Mouse (Mus musculus) myocyte (in vitro differentiated cells): ENCODE results near the gene Atp5h. TPM values are rescaled to one million over a fixed set of nuclear protein-coding genes. Genes with fewer than 3 reads are reported as not detected.

Experiments
- H3K27me3 ChIP-seq: one replicate; pipeline ENCODE4 v1.6.1; 2011; ENCODE audit not compliant: control insufficient read depth, insufficient read depth, insufficient read length
- H3K36me3 ChIP-seq: one replicate; pipeline ENCODE4 v1.6.1; 2011; ENCODE audit not compliant: control insufficient read depth, insufficient read depth
- H3K4me2 ChIP-seq: one replicate; pipeline ENCODE4 v1.6.1; 2011; ENCODE audit warnings: low read depth, control low read depth
- H3K4me3 ChIP-seq: one replicate; pipeline ENCODE4 v1.5.1; 2011; ENCODE audit warnings: mild to moderate bottlenecking, control low read depth, moderate library complexity
- H3K79me2 ChIP-seq: one replicate; pipeline ENCODE4 v1.6.1; 2011; ENCODE audit not compliant: control insufficient read depth, insufficient read depth
- H3ac ChIP-seq: one replicate; pipeline ENCODE4 v1.6.1; 2011; ENCODE audit not compliant: control insufficient read depth, insufficient read length
- CEBPB ChIP-seq: IDR thresholded peaks from 2 replicates; pipeline ENCODE4 v1.6.1; 2011; ENCODE audit warnings: mild to moderate bottlenecking, moderate library complexity; ENCODE audit not compliant: poor library complexity, insufficient read depth, severe bottlenecking
- E2F4 ChIP-seq: IDR thresholded peaks from one replicate; pipeline ENCODE4 v1.6.1; 2011; ENCODE audit warnings: mild to moderate bottlenecking, control low read depth, moderate library complexity; ENCODE audit not compliant: insufficient read depth
- MAX ChIP-seq: IDR thresholded peaks from one replicate; pipeline ENCODE4 v1.6.1; 2011; ENCODE audit warnings: low read depth, mild to moderate bottlenecking, control low read depth
- MYOD1 ChIP-seq, 3 experiments: IDR thresholded peaks; one replicate each; pipeline ENCODE4 v1.6.1; 2011; ENCODE audit warnings: control low read depth in 2 of 3, low read depth in 2 of 3, mild to moderate bottlenecking in 2 of 3, moderate library complexity in 1 of 3; ENCODE audit not compliant: insufficient read length in 2 of 3, control insufficient read depth in 1 of 3
- MYOG ChIP-seq, 3 experiments: IDR thresholded peaks; one replicate each; pipeline ENCODE4 v1.6.1; 2011; ENCODE audit warnings: control low read depth in 2 of 3, low read depth in 2 of 3, mild to moderate bottlenecking in 2 of 3; ENCODE audit not compliant: insufficient read length in 2 of 3, control insufficient read depth in 1 of 3, insufficient read depth in 1 of 3
- POLR2A ChIP-seq: IDR thresholded peaks from one replicate; pipeline ENCODE4 v1.6.1; 2011; ENCODE audit warnings: low read depth, mild to moderate bottlenecking, control low read depth, moderate library complexity; ENCODE audit not compliant: insufficient read length
- POLR2AphosphoS2 ChIP-seq: IDR thresholded peaks from one replicate; pipeline ENCODE4 v1.6.1; 2011; ENCODE audit warnings: low read depth, control low read depth; ENCODE audit not compliant: insufficient read length
- REST ChIP-seq: IDR thresholded peaks from one replicate; pipeline ENCODE4 v1.6.1; 2011; ENCODE audit warnings: mild to moderate bottlenecking, control low read depth, moderate library complexity; ENCODE audit not compliant: insufficient read depth, insufficient read length
- SRF ChIP-seq: IDR thresholded peaks from one replicate; pipeline ENCODE4 v1.6.1; 2011; ENCODE audit warnings: low read depth; ENCODE audit not compliant: control insufficient read depth, insufficient read length
- TCF12 ChIP-seq: IDR thresholded peaks from one replicate; pipeline ENCODE4 v1.6.1; 2011; ENCODE audit warnings: mild to moderate bottlenecking, control low read depth; ENCODE audit not compliant: poor library complexity, insufficient read depth, severe bottlenecking
- TCF3 ChIP-seq: IDR thresholded peaks from one replicate; pipeline ENCODE4 v1.6.1; 2011; ENCODE audit warnings: low read depth, control low read depth; ENCODE audit not compliant: insufficient read length
- USF1 ChIP-seq: IDR thresholded peaks from one replicate; pipeline ENCODE4 v1.6.1; 2011; ENCODE audit warnings: low read depth, mild to moderate bottlenecking, control low read depth, moderate library complexity
- polyA plus RNA-seq: library from polyadenylated mRNA; unstranded; fragments of >200 nt; fragmentation: generic; extraction: Trizol; gene quantifications from one replicate; pipeline ENCODE4 v1.2.1, GENCODE M21; 2012; ENCODE audit warnings: missing spikeins

Gene Atp5h
- polyA plus RNA-seq, 1 experiment, result 693 TPM

GRCm38 (mm10) chr11:115439906-115440595, 20.3 kb upstream of the Atp5h start, which contains the start of gene Trim80:
Gene Trim80 (plus strand): TSS chr11:115440545.
- no peak for TF ChIP-seq MYOG (IDR thresholded peaks at IDR 0.05; ENCODE audit: control insufficient read depth in 1 of 3, insufficient read depth in 1 of 3, insufficient read length in 2 of 3, low read depth in 2 of 3)
- TF ChIP-seq REST, result no peak
- no peak for TF ChIP-seq POLR2AphosphoS2
- no peak for TF ChIP-seq E2F4
- TF ChIP-seq POLR2A, result no peak
- no peak for TF ChIP-seq MAX
- Histone ChIP-seq H3K4me2 (no peak within 1 kb of the TSS), H3K36me3 (no peaks in the 10 kb centered on the region), H3ac (no peak within 1 kb of the TSS), H3K27me3 (no peaks in the 10 kb centered on the region), H3K4me3 (no peak within 1 kb of the TSS), H3K79me2 (no peaks in the 10 kb centered on the region)

DNA sequence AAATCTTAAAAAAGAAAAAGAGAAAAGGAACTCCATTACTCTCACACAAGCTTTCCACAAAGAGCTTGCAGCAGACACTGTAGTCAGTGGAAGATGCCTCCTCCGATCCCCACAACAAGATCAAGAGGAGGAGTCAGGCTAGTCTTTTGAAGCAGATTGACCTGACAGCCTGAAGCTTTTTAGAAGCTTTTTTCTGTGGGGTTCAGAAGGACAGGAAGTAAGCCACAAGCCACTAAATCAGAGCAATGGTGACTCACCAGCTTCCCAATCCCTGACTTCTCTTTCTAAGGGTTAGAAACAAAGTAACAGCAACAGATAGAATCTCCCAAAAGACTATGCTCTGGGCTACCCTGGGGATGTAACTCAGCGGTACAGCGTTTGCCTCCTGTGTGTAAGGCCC, 19.6 kb upstream of the Atp5h start:
- no peak for TF ChIP-seq USF1
- no peak for TF ChIP-seq POLR2AphosphoS2
- TF ChIP-seq MYOD1 (IDR thresholded peaks at IDR 0.05; ENCODE audit: control insufficient read depth in 1 of 3, insufficient read length in 2 of 3, low read depth in 2 of 3), result no peak
- TF ChIP-seq E2F4, result no peak
- no peak for TF ChIP-seq CEBPB
- TF ChIP-seq TCF12, result no peak
- no peak for TF ChIP-seq SRF
- TF ChIP-seq REST, result no peak
- no peak for TF ChIP-seq POLR2A
- no peak for TF ChIP-seq TCF3
- Histone ChIP-seq H3K36me3 (no peaks in the 10 kb centered on the region), H3K4me3 (no peak overlapping the region), H3K27me3 (no peaks in the 10 kb centered on the region), H3ac (no peak overlapping the region), H3K79me2 (no peaks in the 10 kb centered on the region), H3K4me2 (no peak overlapping the region)

DNA sequence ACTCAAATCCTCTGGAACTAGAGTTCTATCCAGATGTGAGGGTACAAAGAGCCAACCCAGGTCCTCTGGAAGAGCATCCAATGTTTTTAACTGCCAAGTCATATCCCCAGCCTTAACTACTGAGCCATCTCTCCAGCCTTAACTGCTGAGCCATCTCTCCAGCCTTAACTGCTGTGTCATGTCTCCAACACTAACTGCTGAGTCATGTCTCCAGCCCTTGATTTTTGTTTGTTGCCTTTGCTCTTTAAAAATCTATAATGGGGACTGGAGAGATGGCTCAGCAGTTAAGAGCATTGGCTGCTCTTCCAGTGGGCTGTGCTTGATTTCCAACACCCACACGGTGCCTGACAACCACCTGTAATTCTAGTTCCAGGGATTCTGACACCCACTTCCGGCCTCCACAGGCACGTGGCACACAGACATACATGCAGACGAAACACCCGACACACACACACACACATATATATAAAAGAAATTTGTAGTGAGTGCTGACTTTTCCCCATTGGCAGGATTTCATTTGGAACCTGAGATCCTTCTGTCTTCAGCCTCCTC, 17.9 kb upstream of the Atp5h start:
- H3K36me3 ChIP-seq, result no peaks in the 10 kb centered on the region
- no peaks in the 10 kb centered on the region for H3K27me3 ChIP-seq
- no peak overlapping the region for H3K4me3 ChIP-seq
- no peak for TF ChIP-seq SRF
- TF ChIP-seq USF1, result no peak
- TF ChIP-seq REST, result no peak
- no peak for TF ChIP-seq MAX
- TF ChIP-seq E2F4, result no peak
- TF ChIP-seq TCF12, result no peak
- TF ChIP-seq MYOG (IDR thresholded peaks at IDR 0.05; ENCODE audit: control insufficient read depth in 1 of 3, insufficient read depth in 1 of 3, insufficient read length in 2 of 3, low read depth in 2 of 3), result no peak
- TF ChIP-seq POLR2AphosphoS2, result no peak
- no peak for TF ChIP-seq TCF3
- TF ChIP-seq MYOD1 (IDR thresholded peaks at IDR 0.05; ENCODE audit: control insufficient read depth in 1 of 3, insufficient read length in 2 of 3, low read depth in 2 of 3), result no peak
- TF ChIP-seq CEBPB, result no peak
- no peak overlapping the region for H3ac ChIP-seq
- no peaks in the 10 kb centered on the region for H3K79me2 ChIP-seq
- H3K4me2 ChIP-seq, result no peak overlapping the region

DNA sequence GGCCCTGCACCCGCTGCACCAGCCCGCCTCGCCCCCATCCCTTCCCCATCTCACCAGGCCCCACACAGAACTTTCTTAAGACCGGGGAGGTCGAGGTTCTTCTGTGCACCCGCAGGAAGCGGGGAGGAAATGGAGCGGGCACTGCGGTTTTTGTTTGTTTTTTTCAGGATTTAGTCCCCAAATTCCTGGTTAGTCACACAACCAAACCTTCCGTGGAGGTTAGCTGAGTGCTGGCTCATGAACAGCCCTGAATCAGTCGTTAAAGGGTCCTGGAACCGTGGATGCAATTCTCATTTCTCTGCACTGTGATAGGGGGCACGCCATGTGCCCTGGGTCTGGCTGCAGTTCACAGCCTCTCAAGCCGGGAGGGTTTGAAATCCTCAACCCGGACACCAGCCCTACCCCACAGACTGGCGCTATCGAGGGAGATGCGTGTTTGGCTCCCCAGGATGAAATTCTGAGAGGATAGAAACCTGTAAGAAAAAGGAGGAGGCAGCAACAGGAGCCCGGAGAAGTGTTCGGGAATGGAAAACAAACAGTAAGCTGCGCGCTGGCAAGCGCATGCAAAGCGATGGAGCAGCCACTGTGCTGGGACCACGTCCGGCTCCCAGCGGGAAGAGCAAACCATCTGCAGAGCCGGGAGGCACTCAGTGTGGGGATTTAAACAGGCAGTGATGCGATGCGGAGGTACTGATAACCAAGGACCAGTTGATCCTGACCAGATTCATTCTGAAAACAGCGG, 16.0 kb upstream of the Atp5h start:
- Histone ChIP-seq H3K36me3 (peaks cover 4% of the 10 kb centered on the region), H3K4me3 (no peak overlapping the region), H3K79me2 (no peaks in the 10 kb centered on the region), H3ac (no peak overlapping the region), H3K27me3 (no peaks in the 10 kb centered on the region), H3K4me2 (no peak overlapping the region)
- TF ChIP-seq REST (no peak), MYOG (IDR thresholded peaks at IDR 0.05; ENCODE audit: control insufficient read depth in 1 of 3, insufficient read depth in 1 of 3, insufficient read length in 2 of 3, low read depth in 2 of 3) (no peak), CEBPB (no peak), E2F4 (no peak), POLR2A (no peak)

- H3K27me3 ChIP-seq, result no peaks in the 10 kb centered on the region
- H3ac ChIP-seq, result no peak overlapping the region
- peaks cover 11% of the 10 kb centered on the region for H3K36me3 ChIP-seq
- no peak overlapping the region for H3K4me2 ChIP-seq
- H3K4me3 ChIP-seq, result no peak overlapping the region
- peak; percentile 33 for TF ChIP-seq POLR2AphosphoS2
- TF ChIP-seq E2F4, result no peak
- TF ChIP-seq CEBPB, result no peak
- TF ChIP-seq USF1, result no peak
- no peak for TF ChIP-seq MAX
- no peak for TF ChIP-seq TCF3
- no peaks in the 10 kb centered on the region for H3K79me2 ChIP-seq
Observed at GRCm38 (mm10) chr11:115433342-115433741, 13.6 kb upstream of the Atp5h start.
